Mouse (Mus musculus): ENCODE measurements at regions not wholly inside any gene's neighbourhood (a gene's known extent, or its start where the extent isn't known, plus 50 kb on each side); places are given as distances from the start of the nearest gene placed in this dataset.
"Not testable (repeated sequence)": the region's sequence is repeated elsewhere in the genome, so short reads cannot be mapped to it uniquely, and the experiment has no call there.

GRCm38 (mm10) chr15:38129330-38129729 is 704.0 kb downstream of the 4930447A16Rik start:
- ATAC-seq (replicated peaks; ENCODE audit: low FRiP score, poor library complexity, severe bottlenecking), result no peak

- no peak for ATAC-seq (replicated peaks; ENCODE audit: low FRiP score, poor library complexity, severe bottlenecking)
Measured at GRCm38 (mm10) chr15:38129861-38130631, 704.7 kb downstream of the 4930447A16Rik start.

- ATAC-seq (replicated peaks; ENCODE audit: low FRiP score, poor library complexity, severe bottlenecking), result no peak
Measured at GRCm38 (mm10) chr15:38130632-38131028, 705.3 kb downstream of the 4930447A16Rik start.

- ATAC-seq (replicated peaks; ENCODE audit: low FRiP score, poor library complexity, severe bottlenecking), result no peak
Measured at GRCm38 (mm10) chr15:38139639-38140038, 714.3 kb downstream of the 4930447A16Rik start.

- peak; percentile 86 for ATAC-seq (replicated peaks; ENCODE audit: low FRiP score, poor library complexity, severe bottlenecking)
Measured at GRCm38 (mm10) chr15:38143495-38143894, 718.1 kb downstream of the 4930447A16Rik start.

GRCm38 (mm10) chr15:38151654-38152053 is 726.3 kb downstream of the 4930447A16Rik start:
- ATAC-seq (replicated peaks; ENCODE audit: low FRiP score, poor library complexity, severe bottlenecking), result no peak

GRCm38 (mm10) chr15:38153821-38154220 is 728.5 kb downstream of the 4930447A16Rik start:
- ATAC-seq (replicated peaks; ENCODE audit: low FRiP score, poor library complexity, severe bottlenecking), result not testable (repeated sequence)

- ATAC-seq (replicated peaks; ENCODE audit: low FRiP score, poor library complexity, severe bottlenecking), result no peak
Measured at GRCm38 (mm10) chr15:38159161-38159560, 733.8 kb downstream of the 4930447A16Rik start.

- no peak for ATAC-seq (replicated peaks; ENCODE audit: low FRiP score, poor library complexity, severe bottlenecking)
Measured at GRCm38 (mm10) chr15:38163721-38164120, 738.4 kb downstream of the 4930447A16Rik start.

- ATAC-seq (replicated peaks; ENCODE audit: low FRiP score, poor library complexity, severe bottlenecking), result no peak
Measured at GRCm38 (mm10) chr15:38164848-38165247, 739.5 kb downstream of the 4930447A16Rik start.

- no peak for ATAC-seq (replicated peaks; ENCODE audit: low FRiP score, poor library complexity, severe bottlenecking)
Measured at GRCm38 (mm10) chr15:38165881-38166445, 740.6 kb downstream of the 4930447A16Rik start.

GRCm38 (mm10) chr15:38166476-38166875 is 741.1 kb downstream of the 4930447A16Rik start:
- ATAC-seq (replicated peaks; ENCODE audit: low FRiP score, poor library complexity, severe bottlenecking), result no peak

- ATAC-seq (replicated peaks; ENCODE audit: low FRiP score, poor library complexity, severe bottlenecking), result no peak
Measured at GRCm38 (mm10) chr15:38167618-38168152, 742.3 kb downstream of the 4930447A16Rik start.

GRCm38 (mm10) chr15:38169191-38169590 is 743.8 kb downstream of the 4930447A16Rik start:
- ATAC-seq (replicated peaks; ENCODE audit: low FRiP score, poor library complexity, severe bottlenecking), result no peak
